Mouse (Mus musculus): Measurements from ENCODE around the gene Hcrtr1.

Hcrtr1 gene

GRCm38 (mm10) chr4:130121560-130121959 is 17.6 kb downstream of the Hcrtr1 start:
- DNase-seq (ENCODE audit: low spot score): no peak

- DNase-seq (ENCODE audit: low spot score): no peak
These were observed 18.4 kb downstream of the Hcrtr1 start for GRCm38 (mm10) chr4:130120752-130121151.

- no peak for DNase-seq (ENCODE audit: low spot score)
These were observed 26.4 kb downstream of the Hcrtr1 start for GRCm38 (mm10) chr4:130112732-130113131.

GRCm38 (mm10) chr4:130112299-130112698 is 26.9 kb downstream of the Hcrtr1 start:
- DNase-seq (ENCODE audit: low spot score): no peak

- DNase-seq (ENCODE audit: low spot score): no peak
These were observed 29.1 kb downstream of the Hcrtr1 start for GRCm38 (mm10) chr4:130110091-130110490.

- DNase-seq (ENCODE audit: low spot score): no peak
These were observed 29.5 kb downstream of the Hcrtr1 start for GRCm38 (mm10) chr4:130109666-130110065.

- no peak for DNase-seq (ENCODE audit: low spot score)
These were observed 30.2 kb downstream of the Hcrtr1 start for GRCm38 (mm10) chr4:130108929-130109328.

GRCm38 (mm10) chr4:130107444-130108131 is 31.6 kb downstream of the Hcrtr1 start:
- peak; percentile 100 for DNase-seq (ENCODE audit: low spot score)

- DNase-seq (ENCODE audit: low spot score): no peak
These were observed 32.1 kb downstream of the Hcrtr1 start for GRCm38 (mm10) chr4:130107065-130107443.

GRCm38 (mm10) chr4:130104584-130104983 is 34.6 kb downstream of the Hcrtr1 start:
- no peak for DNase-seq (ENCODE audit: low spot score)

- DNase-seq (ENCODE audit: low spot score): no peak
These were observed 35.5 kb downstream of the Hcrtr1 start for GRCm38 (mm10) chr4:130103632-130104031.

- no peak for DNase-seq (ENCODE audit: low spot score)
These were observed 37.0 kb downstream of the Hcrtr1 start, which contains the start of gene Pef1 for GRCm38 (mm10) chr4:130102111-130102651. Gene Pef1, plus strand, starts transcription at chr4:130102558.

GRCm38 (mm10) chr4:130101183-130101582 is 38.0 kb downstream of the Hcrtr1 start:
- no peak for DNase-seq (ENCODE audit: low spot score)

- DNase-seq (ENCODE audit: low spot score): no peak
These were observed 44.0 kb downstream of the Hcrtr1 start for GRCm38 (mm10) chr4:130095137-130095536.

GRCm38 (mm10) chr4:130087293-130087692 is 51.9 kb downstream of the Hcrtr1 start:
- peak; percentile 85 for DNase-seq (ENCODE audit: low spot score)

- no peak for DNase-seq (ENCODE audit: low spot score)
These were observed 53.8 kb downstream of the Hcrtr1 start for GRCm38 (mm10) chr4:130085246-130085820.

GRCm38 (mm10) chr4:130084331-130084945 is 54.7 kb downstream of the Hcrtr1 start:
- DNase-seq (ENCODE audit: low spot score): no peak

- DNase-seq (ENCODE audit: low spot score): no peak
These were observed 56.9 kb downstream of the Hcrtr1 start for GRCm38 (mm10) chr4:130082211-130082610.

- DNase-seq (ENCODE audit: low spot score): no peak
These were observed 57.6 kb downstream of the Hcrtr1 start for GRCm38 (mm10) chr4:130081345-130082190.

All from urinary bladder, postnatal 10 days (tissue).